Mouse (Mus musculus): Measurements from ENCODE around the gene Gamt. TPM values are rescaled to one million over a fixed set of nuclear protein-coding genes. Genes with fewer than 3 reads are reported as not detected.
"Not testable (repeated sequence)": the region's sequence is repeated elsewhere in the genome, so short reads cannot be mapped to it uniquely, and the experiment has no call there.

Gamt gene
- polyA plus RNA-seq, 1 experiment: 15.3 TPM

DNA sequence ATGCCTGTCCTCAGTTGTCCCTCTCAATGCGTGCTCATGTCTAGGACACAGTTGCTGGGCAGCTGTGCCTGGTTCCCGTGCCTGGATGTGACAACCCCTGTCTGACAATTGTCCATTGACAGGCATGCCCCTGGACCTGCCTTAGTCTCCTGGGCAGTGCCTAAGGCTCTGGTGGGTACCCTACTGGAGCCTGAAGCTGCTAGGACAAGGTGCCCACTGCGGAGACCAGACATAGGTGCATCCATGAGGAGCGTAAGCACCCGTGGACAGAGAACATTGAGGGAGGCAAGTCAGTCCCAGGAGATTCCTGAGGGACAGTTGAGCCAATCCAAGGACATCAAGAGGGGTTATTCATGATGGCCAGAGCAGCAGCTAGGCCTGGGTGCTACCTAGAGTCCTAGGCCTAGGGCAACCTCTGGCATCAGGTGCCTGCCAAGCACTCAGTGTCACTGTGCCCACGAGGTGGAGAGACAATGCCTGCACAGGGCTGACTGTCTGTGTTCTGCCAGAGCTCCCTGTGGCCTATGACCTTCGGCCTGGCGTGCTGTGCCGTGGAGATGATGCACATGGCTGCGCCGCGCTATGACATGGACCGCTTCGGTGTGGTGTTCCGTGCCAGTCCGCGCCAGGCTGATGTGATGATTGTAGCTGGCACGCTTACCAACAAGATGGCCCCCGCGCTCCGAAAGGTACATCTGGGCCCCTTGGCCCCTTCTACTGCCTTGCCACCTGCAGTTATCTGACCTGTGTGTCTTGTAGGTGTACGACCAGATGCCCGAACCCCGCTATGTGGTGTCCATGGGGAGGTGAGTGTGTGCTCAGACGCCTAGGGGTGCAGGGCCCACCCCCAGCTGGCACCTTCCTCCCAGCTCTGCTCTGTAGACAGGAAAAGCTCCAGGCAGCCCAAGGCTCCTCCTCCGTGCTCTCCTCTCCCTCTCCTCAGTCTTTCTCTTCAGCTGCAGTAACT lies 6.2 kb downstream of the Gamt start:
- TF ChIP-seq CTCF (IDR thresholded peaks at IDR 0.05; ENCODE audit: borderline replicate concordance, extremely low read depth, insufficient read depth, insufficient read length) (no peak), POLR2A (IDR thresholded peaks at IDR 0.05; ENCODE audit: borderline replicate concordance, extremely low read depth, insufficient read depth, insufficient read length, poor library complexity, severe bottlenecking) (no peak)
- DNase-seq (ENCODE audit: low read depth): no peak

DNA sequence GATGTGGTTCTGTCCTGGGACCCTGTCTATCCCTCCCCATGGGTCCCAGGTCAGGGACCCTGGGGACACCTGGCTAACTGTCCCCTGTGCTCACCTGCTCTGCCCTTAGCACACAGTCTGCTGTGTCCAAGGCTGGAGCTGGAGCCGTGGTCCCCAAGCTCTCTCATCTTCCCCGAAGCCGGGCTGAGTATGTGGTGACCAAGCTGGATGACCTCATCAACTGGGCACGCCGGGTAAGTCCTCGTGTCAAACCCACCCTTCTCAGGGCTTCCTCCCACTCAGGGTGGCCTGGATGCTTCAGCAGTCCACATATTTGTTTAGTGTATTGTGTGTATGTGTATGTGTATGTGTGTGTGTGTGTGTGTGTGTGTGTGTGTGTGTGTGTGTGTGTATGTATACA lies 7.3 kb downstream of the Gamt start:
- DNase-seq (ENCODE audit: low read depth): no peak
- no peak for TF ChIP-seq POLR2A (IDR thresholded peaks at IDR 0.05; ENCODE audit: borderline replicate concordance, extremely low read depth, insufficient read depth, insufficient read length, poor library complexity, severe bottlenecking)
- TF ChIP-seq CTCF (IDR thresholded peaks at IDR 0.05; ENCODE audit: borderline replicate concordance, extremely low read depth, insufficient read depth, insufficient read length): no peak

DNA sequence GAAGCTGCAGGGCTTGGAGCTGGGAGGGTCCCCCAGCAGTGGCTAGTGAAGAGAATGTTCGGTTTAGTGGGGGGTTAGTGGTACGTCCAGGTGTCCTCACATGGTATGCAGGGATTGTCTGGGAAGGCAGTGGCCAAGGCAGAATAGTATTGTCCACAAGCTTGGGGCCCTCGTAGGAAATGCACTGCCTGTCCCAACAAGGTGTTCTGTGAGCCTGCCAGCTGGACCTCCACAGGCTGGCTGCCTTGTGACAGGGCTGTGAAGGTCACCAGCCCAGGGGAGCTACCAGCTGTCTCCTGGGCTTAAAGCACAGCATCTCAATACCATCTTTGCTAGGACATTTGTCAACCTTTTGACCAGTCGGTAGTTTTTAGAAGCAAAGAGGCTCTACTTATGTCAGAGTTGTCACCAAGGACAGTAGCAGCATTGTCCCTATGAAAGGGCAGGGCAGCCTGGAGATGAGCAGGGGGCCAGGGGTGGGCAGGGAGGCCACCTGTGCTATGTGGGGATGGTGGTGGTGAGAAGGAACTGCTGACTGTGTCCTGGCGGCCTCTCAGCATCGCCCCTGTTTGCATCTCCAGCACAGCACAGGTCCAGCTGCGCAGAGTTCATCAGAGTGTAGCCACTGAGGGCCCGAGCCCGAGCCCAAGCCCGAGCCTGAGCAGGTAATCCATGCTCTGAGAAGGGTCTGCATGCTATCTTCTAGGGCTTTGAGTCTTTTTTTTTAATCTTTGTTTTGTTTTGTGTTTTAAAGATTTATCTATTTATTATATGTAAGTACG lies 8.1 kb downstream of the Gamt start:
- TF ChIP-seq CTCF (IDR thresholded peaks at IDR 0.05; ENCODE audit: borderline replicate concordance, extremely low read depth, insufficient read depth, insufficient read length): no peak
- no peak for TF ChIP-seq POLR2A (IDR thresholded peaks at IDR 0.05; ENCODE audit: borderline replicate concordance, extremely low read depth, insufficient read depth, insufficient read length, poor library complexity, severe bottlenecking)
- DNase-seq (ENCODE audit: low read depth): no peak

DNA sequence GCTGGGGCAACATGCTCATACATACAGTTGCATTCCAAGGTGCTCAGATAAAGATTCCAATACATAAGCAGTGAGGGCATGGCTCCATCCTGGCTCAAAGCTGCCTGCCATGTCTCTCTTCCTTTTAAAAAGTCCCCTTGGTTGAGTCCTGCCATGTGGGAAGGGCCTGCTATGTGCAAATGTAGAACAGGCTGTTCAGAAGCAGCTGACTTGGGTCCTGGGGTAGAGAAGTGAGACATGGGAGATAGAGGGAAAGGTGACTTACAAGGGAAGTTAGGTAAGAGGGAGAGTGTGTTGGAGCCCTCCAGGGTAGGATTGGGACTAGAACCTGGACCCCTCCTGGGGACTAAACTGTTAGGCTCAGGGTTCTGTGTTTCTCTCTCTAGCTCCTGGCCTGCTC lies 8.8 kb downstream of the Gamt start:
- TF ChIP-seq CTCF (IDR thresholded peaks at IDR 0.05; ENCODE audit: borderline replicate concordance, extremely low read depth, insufficient read depth, insufficient read length) (no peak), POLR2A (IDR thresholded peaks at IDR 0.05; ENCODE audit: borderline replicate concordance, extremely low read depth, insufficient read depth, insufficient read length, poor library complexity, severe bottlenecking) (no peak)
- no peak for DNase-seq (ENCODE audit: low read depth)

DNA sequence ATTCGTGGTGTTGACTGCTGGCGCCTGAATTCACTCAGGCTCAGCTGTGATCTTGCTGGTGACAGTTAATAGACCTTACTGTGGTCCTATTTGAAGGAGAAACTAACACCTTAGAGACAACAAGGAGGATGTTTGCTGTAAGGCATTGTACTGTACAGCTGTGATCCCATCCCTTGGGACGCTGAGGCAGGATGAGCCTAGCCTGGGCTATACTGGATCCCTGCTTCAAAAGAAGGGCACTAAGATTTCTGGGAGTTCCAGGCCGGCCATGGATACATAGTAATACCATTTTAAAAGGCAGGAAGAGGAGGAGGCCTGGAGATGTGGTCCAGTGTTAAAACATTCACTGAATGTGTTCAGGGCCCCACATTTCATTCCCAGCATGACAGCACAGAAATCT lies 10.2 kb downstream of the Gamt start:
- DNase-seq (ENCODE audit: low read depth): no peak
- TF ChIP-seq CTCF (IDR thresholded peaks at IDR 0.05; ENCODE audit: borderline replicate concordance, extremely low read depth, insufficient read depth, insufficient read length): no peak
- no peak for TF ChIP-seq POLR2A (IDR thresholded peaks at IDR 0.05; ENCODE audit: borderline replicate concordance, extremely low read depth, insufficient read depth, insufficient read length, poor library complexity, severe bottlenecking)

DNA sequence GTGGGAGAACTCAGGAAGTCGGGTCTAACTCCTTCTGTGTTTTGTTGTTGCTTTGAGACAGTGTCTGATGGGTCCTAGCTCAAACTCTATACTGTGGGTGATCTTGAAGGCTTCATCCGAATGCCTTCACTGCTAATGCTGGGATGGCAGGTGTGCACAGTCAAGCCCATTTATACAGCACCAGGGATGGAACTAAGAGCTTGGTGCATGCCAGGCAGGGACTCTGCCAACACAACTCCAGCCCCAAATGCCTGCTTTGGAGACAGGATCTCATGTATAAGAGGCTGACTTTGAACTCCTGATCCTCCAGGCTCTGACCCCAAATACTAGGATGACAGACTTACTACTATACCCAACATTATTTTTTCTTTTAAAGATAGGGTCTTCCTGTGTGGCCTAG lies 10.8 kb downstream of the Gamt start:
- TF ChIP-seq POLR2A (IDR thresholded peaks at IDR 0.05; ENCODE audit: borderline replicate concordance, extremely low read depth, insufficient read depth, insufficient read length, poor library complexity, severe bottlenecking) (no peak), CTCF (IDR thresholded peaks at IDR 0.05; ENCODE audit: borderline replicate concordance, extremely low read depth, insufficient read depth, insufficient read length) (no peak)
- DNase-seq (ENCODE audit: low read depth): no peak

DNA sequence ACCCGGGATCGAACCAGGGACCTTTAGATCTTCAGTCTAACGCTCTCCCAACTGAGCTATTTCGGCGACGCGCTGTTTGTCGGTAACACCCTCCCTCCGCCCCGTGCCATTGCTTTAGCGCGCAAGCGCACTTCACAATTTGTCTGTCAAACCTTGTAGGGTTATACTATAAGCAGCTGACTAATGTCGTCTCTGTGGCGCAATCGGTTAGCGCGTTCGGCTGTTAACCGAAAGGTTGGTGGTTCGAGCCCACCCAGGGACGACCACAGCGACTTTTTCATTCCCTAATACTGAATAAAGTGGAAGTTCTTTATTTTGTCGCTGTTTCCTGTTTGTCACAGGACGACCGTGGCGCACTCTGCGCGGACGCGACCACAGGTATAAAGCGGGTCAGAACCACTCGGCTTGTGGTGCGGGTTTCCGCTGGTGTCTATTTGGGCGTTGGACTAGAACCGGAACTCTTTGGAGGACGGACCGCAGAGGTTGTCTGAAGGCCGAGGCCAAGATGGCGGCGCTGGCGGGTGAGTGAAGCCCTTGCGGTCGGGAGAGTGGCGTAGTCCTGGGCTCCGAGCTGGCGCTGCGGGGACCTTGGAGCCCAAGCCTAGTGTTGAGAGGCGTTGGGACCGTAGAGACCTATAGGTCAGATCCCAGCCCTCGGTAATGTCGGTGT lies 11.7 kb downstream of the Gamt start, which contains the start of gene Ndufs7:
TSS of gene Ndufs7 (plus strand) at position 151 of the 670 bp plus-strand sequence.
- peak; percentile 97 for DNase-seq (ENCODE audit: low read depth)
- TF ChIP-seq POLR2A (IDR thresholded peaks at IDR 0.05; ENCODE audit: borderline replicate concordance, extremely low read depth, insufficient read depth, insufficient read length, poor library complexity, severe bottlenecking): peak; percentile 63; the same call in 1 of the 2 replicates
- TF ChIP-seq CTCF (IDR thresholded peaks at IDR 0.05; ENCODE audit: borderline replicate concordance, extremely low read depth, insufficient read depth, insufficient read length): no peak

DNA sequence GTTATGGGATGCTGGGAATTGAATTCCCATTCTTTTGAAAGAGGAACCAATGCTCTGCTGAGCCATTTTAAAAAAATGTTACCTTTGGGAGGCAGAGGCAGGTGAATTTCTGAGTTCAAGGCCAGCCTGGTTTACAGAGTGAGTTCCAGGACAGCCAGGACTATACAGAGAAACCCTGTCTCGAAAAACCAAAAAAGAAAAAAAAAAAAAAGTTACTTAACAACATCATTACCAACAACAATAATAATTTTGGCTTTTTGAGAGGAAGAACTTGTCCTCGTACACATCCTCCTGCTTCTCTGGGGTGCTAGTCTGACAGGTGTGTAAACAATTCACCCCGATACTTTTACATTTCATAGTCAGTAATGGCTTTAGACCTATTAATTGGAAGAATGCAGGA lies 12.4 kb downstream of the Gamt start:
- DNase-seq (ENCODE audit: low read depth): not testable (repeated sequence)

DNA sequence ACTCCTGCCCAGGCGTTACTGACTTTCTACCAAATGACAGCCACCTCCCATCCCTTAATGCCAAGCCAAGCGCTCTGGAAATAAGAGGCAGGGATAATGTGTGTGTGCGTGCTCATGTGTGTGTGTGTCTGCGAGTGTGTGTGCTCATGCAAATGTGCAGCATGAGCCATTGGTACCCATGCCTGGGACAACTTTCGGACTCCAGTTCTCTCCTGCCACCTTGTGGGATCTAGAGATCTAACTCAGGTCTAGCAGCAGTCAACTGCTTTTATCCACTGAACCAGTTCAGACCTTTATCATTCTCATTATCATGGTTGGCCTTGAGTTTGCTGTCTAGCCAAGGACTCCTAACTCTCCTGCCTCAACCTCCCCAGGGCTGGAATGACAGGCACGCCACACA lies 13.0 kb downstream of the Gamt start:
- peak; percentile 77 for DNase-seq (ENCODE audit: low read depth)

DNA sequence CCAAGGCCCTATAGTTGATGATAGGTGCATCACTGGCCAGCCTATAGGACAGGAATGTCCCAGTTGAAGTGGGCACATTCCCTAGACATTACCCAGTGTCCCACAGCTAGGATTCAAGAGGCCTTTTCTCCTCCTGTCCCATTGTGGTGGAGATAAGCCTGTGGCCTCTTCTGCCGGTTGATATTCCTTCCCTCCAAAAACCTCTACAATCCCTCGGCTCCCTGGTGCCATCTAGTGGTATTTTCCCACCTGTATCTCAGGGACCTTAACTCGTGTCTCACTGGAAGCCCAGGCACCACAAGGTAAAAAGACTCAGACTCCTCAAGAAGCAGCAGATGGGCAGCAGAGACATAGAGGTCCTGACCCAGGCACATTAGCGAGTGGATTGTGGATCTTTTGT lies 15.2 kb downstream of the Gamt start:
- DNase-seq (ENCODE audit: low read depth): peak; percentile 93
- TF ChIP-seq POLR2A (IDR thresholded peaks at IDR 0.05; ENCODE audit: borderline replicate concordance, extremely low read depth, insufficient read depth, insufficient read length, poor library complexity, severe bottlenecking) (no peak), CTCF (IDR thresholded peaks at IDR 0.05; ENCODE audit: borderline replicate concordance, extremely low read depth, insufficient read depth, insufficient read length) (peak; percentile 85; the same call in 1 of the 2 replicates)

More for the DNA sequence above, 13.0 kb downstream of the Gamt start:
- peak; percentile 37; the same call in 1 of the 2 replicates for TF ChIP-seq CTCF (IDR thresholded peaks at IDR 0.05; ENCODE audit: borderline replicate concordance, extremely low read depth, insufficient read depth, insufficient read length)
- no peak for TF ChIP-seq POLR2A (IDR thresholded peaks at IDR 0.05; ENCODE audit: borderline replicate concordance, extremely low read depth, insufficient read depth, insufficient read length, poor library complexity, severe bottlenecking)

DNA sequence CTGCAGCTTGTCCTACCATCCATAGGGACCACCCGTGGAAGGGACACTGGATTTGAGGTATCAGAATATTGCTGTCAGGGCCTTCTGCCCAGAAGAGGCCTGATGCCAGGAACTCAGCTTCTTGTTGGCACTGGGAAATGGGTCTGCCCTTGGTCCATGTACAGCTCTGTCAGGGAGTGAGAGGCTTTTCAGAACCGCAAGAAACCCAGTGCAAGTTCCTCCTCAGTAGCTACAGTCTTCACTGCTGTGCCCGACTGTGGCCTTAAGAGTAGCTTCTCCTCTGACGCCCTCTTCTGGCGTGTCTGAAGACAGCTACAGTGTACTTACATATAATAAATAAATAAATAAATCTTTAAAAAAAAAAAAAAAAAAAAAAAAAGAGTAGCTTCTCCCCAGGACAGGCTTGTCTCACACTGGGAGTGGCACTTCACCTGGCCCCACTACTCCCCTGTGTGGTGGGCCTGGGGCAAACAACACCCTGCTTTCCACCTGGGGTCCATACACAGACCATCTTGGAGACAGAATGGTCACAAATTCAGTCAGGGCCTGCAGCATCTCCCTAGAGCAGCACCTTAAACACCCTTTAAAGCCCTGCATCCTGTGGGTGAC lies 15.9 kb downstream of the Gamt start:
- TF ChIP-seq POLR2A (IDR thresholded peaks at IDR 0.05; ENCODE audit: borderline replicate concordance, extremely low read depth, insufficient read depth, insufficient read length, poor library complexity, severe bottlenecking) (no peak), CTCF (IDR thresholded peaks at IDR 0.05; ENCODE audit: borderline replicate concordance, extremely low read depth, insufficient read depth, insufficient read length) (peak; percentile 28; the same call in 1 of the 2 replicates)
- peak; percentile 88 for DNase-seq (ENCODE audit: low read depth)

All from brain, embryonic 14.5 days (tissue).